Mouse (Mus musculus) forebrain, embryonic 15.5 days (tissue): ENCODE measurements around the gene Asl. TPM values are rescaled to one million over a fixed set of nuclear protein-coding genes. Genes with fewer than 3 reads are reported as not detected.

Experiments
- ATAC-seq: fragments of 200-750 bp; cut with Nextera tagmentation; replicated peaks from 2 replicates; pipeline ENCODE4 v1.8.0; 2017; ENCODE audit warnings: mild to moderate bottlenecking, moderate TSS enrichment, moderate library complexity
- H3K27ac ChIP-seq: fragments of 300-500 bp; sonication (generic); replicated peaks from 2 replicates; pipeline ENCODE4 v1.5.1; 2015; ENCODE audit warnings: mild to moderate bottlenecking, inconsistent platforms
- H3K27me3 ChIP-seq: fragments of 300-500 bp; sonication (generic); 2 replicates; pipeline ENCODE4 v1.6.1; 2015; ENCODE audit warnings: inconsistent platforms
- H3K36me3 ChIP-seq: fragments of 300-500 bp; sonication (generic); 2 replicates; pipeline ENCODE4 v1.6.1; 2015; ENCODE audit warnings: mild to moderate bottlenecking, inconsistent platforms
- H3K4me1 ChIP-seq: fragments of 300-500 bp; sonication (generic); 2 replicates; pipeline ENCODE4 v1.6.1; 2015; ENCODE audit warnings: inconsistent platforms
- H3K4me2 ChIP-seq: fragments of 300-500 bp; sonication (generic); replicated peaks from 2 replicates; pipeline ENCODE4 v1.6.1; 2015; ENCODE audit warnings: mild to moderate bottlenecking, inconsistent platforms
- H3K4me3 ChIP-seq: fragments of 300-500 bp; sonication (generic); 2 replicates; pipeline ENCODE4 v1.5.1; 2015; ENCODE audit warnings: mild to moderate bottlenecking, inconsistent platforms
- H3K9ac ChIP-seq: fragments of 300-500 bp; sonication (generic); replicated peaks from 2 replicates; pipeline ENCODE4 v1.6.1; 2015; ENCODE audit warnings: mild to moderate bottlenecking, inconsistent platforms
- H3K9me3 ChIP-seq: fragments of 300-500 bp; sonication (generic); 2 replicates; pipeline ENCODE4 v1.6.1; 2016; ENCODE audit warnings: inconsistent platforms
- WGBS: fragments of 180-500 bp; shearing (Covaris S2); methylation state at CpG from one replicate; pipeline ENCODE4 v1.1.7; 2015; ENCODE audit warnings: mixed read lengths; 5-methylcytosine and 5-hydroxymethylcytosine counted together
- polyA plus RNA-seq: library from polyadenylated mRNA; unstranded; fragments of >200 nt; fragmentation: Nextera tagmentation; extraction: Ambion mirVana; gene quantifications from 2 replicates; pipeline ENCODE4 v1.2.1, GENCODE M21; 2015

Gene Asl
- 23.1 and 29.5 TPM in 2 replicates for polyA plus RNA-seq

DNA sequence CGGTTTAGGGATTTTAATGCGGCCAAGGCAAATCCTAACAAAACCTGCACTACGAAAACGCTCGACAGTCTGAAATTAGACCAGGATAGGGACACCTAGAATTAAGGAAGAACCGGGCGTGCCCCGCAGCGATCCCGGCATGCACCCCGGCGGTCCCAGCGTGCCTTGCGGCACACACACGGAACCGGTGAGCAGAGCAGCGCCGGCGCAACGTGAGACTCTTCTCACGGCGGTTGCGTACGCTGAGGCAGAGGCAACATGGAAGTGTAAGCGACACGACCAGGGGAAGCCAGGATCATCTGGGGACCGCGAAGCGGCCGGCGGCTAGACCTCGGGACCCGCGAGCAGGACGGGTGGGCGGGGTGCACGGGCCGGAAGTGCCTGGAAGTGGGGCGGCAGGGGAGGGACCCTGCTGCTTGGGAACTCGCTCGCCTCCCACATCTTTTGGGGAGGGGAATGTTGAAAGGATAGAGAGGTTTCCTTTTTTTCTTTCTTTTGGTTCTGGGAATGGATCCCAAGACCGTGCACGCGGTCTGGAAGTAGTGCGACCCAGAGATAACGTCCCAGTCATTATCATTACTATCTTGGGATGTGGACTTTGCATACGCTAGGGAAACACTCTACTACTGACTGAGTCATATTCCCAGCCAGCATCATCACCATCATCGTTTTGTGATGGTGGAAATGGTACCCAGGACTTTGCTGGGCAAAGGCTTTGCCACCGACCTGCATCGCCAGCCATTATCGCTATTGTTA, at the start of gene Asl, which contains the start of gene Crcp:
TSS of gene Asl (minus strand) at position 106 of the 756 bp plus-strand sequence.
TSS of gene Crcp (plus strand) at position 149 of the 756 bp plus-strand sequence.
- Histone ChIP-seq H3K27ac (peak within 1 kb of the TSS; percentile 97), H3K36me3 (no peaks in the 10 kb centered on the region), H3K9me3 (no peaks in the 10 kb centered on the region), H3K4me3 (peak within 1 kb of the TSS; percentile 82), H3K4me2 (peak within 1 kb of the TSS; percentile 50), H3K27me3 (no peaks in the 10 kb centered on the region), H3K9ac (peak within 1 kb of the TSS; percentile 77), H3K4me1 (peaks cover 12% of the 10 kb centered on the region)
- peak; percentile 90 for ATAC-seq
- 3% methylated on average over 51 of the region's 51 CpGs for WGBS

DNA sequence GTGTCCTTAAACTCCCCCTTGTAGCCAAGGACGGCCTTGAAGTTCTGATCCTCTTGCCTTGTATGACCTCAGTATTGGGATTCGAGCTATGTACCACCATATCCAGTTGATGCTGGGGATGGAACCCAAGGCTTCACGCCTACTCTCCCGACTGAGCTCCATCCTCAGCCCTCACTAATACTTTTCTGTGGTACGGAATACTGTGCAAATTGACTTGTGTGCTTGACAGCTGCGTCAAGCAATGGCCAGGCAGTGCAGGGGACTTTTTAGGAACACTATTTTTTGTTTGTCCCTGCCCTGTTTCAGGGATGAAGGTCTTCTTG, 49.7 kb upstream of the Asl start:
- Histone ChIP-seq H3K9ac (peak overlapping the region; percentile 75), H3K9me3 (peaks cover 4% of the 10 kb centered on the region; the same call in 1 of the 2 replicates), H3K4me3 (peak overlapping the region; percentile 63), H3K27me3 (no peaks in the 10 kb centered on the region), H3K4me2 (peak overlapping the region; percentile 61), H3K27ac (peak overlapping the region; percentile 75), H3K36me3 (peaks cover 4% of the 10 kb centered on the region; the same call in 1 of the 2 replicates), H3K4me1 (peaks cover 16% of the 10 kb centered on the region)
- WGBS: 38% methylated on average over 6 of the region's 6 CpGs
- ATAC-seq: peak; percentile 48

DNA sequence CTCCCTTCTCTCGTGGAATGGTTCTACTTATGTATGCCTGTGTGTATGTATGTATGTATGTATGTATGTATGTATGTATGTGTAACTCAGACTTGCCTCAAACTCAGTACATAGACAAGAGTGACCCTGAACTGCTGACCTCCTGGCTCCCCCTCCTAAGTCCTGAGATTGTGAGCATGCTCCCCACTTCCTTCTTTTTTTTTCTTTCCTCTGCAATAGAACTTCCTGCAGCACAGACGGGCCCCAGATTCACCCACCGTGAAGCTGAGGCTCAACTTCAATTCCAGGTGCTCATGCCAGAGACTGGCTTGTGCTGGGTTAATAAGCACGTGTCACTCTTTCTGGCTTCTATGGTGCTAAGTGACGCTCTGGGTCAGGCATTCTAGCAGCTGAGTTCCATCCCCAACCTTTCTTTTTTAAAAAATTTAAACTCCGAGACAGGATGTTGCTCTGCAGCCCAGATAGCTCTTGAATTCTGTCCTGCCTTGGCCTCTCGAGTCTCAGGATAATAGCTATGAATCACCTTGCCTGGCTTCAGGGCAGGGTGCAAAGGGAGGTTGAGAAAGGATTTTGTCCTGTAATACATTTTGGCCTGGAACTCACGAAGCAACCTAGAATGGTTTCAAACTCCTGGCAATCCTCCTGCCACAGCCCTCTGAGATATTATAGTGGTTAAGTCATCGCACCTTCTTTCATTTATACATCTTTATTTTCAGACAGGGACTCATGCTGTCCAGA, 49.2 kb upstream of the Asl start:
- peak overlapping the region; percentile 63 for H3K4me3 ChIP-seq
- peaks cover 16% of the 10 kb centered on the region for H3K4me1 ChIP-seq
- WGBS: 82% methylated on average over 9 of the region's 9 CpGs
- no peak overlapping the region for H3K9ac ChIP-seq
- no peak for ATAC-seq
- H3K27ac ChIP-seq: no peak overlapping the region; the same call in 1 of the 2 replicates
- H3K36me3 ChIP-seq: peaks cover 4% of the 10 kb centered on the region; the same call in 1 of the 2 replicates
- H3K9me3 ChIP-seq: peaks cover 4% of the 10 kb centered on the region; the same call in 1 of the 2 replicates
- 0 out of 2 replicates have a peak overlapping the region, but pooled peaks have one; percentile 61 for H3K4me2 ChIP-seq
- H3K27me3 ChIP-seq: no peaks in the 10 kb centered on the region

DNA sequence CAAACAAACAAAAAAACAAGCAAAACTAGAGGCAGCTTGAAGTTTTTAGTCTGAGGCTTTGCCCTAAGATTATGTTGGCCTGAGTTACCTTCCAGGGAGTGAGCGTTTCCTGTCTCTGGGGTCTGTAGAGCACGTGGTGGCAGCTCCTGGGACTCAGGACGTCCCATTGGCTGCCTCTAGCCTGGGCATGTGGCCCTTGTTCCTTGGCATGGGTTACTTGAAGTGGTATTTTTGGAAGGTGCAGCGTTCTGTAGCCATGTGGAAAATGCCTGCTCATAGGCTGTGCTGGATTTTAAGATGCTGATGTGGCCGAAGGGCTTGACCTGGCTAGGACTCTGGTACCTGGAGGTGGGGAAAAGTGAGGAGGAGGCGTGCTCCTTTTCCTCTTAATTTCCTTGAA, 47.3 kb upstream of the Asl start:
- H3K27me3 ChIP-seq: no peaks in the 10 kb centered on the region
- ATAC-seq: no peak
- H3K27ac ChIP-seq: no peak overlapping the region
- H3K9me3 ChIP-seq: peaks cover 1% of the 10 kb centered on the region; the same call in 1 of the 2 replicates
- H3K4me1 ChIP-seq: peaks cover 16% of the 10 kb centered on the region
- no peak overlapping the region for H3K4me3 ChIP-seq
- WGBS: 76% methylated on average over 6 of the region's 6 CpGs
- peaks cover 2% of the 10 kb centered on the region; the same call in 1 of the 2 replicates for H3K36me3 ChIP-seq
- no peak overlapping the region for H3K4me2 ChIP-seq
- H3K9ac ChIP-seq: no peak overlapping the region

DNA sequence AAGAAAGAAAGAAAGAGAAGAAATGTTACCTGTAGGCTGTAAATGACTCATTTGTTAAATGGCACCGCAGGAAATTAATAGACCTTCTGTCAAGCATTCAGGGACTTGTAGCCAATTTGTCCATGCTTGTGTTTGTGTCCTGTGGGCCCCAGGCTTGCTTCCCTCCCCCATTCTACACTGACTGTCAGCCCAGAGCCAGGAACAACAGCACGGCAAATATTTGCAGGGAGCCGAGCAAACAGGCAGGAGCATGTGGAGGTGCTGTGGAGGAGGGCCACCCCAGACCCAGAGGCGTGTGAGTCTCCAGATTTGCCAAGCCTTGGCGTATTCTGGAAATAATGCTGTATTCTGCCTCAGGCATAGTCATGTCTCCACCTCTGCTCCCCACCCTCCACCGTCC, 45.4 kb upstream of the Asl start:
- no peak overlapping the region for H3K9ac ChIP-seq
- WGBS: 78% methylated on average over 6 of the region's 6 CpGs
- no peak for ATAC-seq
- H3K27ac ChIP-seq: no peak overlapping the region
- H3K4me2 ChIP-seq: no peak overlapping the region
- H3K9me3 ChIP-seq: no peaks in the 10 kb centered on the region
- no peaks in the 10 kb centered on the region for H3K36me3 ChIP-seq
- no peak overlapping the region for H3K4me3 ChIP-seq
- H3K4me1 ChIP-seq: peaks cover 5% of the 10 kb centered on the region; the same call in 1 of the 2 replicates
- no peaks in the 10 kb centered on the region for H3K27me3 ChIP-seq

DNA sequence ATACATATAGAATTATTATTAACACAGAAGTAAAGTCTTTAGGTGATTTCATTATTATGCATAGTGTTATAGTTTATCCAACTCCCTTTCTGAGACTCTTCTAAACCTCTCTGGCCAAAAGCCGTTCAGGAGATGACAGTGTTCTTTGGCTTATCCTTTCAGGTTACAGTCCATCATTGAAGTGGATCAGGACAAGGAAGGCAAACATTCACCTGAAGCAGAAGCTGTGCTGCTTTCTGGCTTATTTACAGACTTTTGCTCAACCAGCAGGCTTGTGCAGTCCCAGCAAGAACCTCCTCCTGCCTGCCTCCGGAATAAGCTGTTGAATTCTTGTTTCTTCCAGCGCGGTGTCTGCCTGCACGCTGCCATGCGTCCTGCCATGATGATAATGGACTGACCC, 44.0 kb upstream of the Asl start, which contains the start of gene Tpst1:
TSS of gene Tpst1 (plus strand) at position 301 of the 400 bp plus-strand sequence.
- WGBS: 92% methylated on average over 6 of the region's 6 CpGs
- no peaks in the 10 kb centered on the region for H3K9me3 ChIP-seq
- H3K36me3 ChIP-seq: no peaks in the 10 kb centered on the region

DNA sequence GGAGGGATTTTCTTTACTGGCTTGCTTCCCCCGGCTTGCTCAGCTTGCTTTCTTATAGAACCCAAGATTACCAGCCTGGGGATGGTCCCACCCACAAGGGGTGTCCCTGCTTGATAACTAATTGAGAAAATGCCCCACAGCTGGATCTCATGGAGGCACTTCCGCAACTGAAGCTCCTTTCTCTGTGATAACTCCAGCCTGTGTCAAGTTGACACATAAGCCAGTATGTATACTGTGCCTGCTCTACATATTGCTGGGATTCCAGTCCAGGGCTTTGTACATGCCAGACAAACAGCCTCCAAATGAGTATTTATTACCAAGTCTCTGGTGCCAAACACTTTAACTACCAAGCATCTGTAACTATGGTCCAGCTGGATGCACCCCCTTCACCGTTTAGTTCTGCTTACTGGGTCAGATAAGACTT, 38.8 kb upstream of the Asl start:
- H3K4me1 ChIP-seq: no peaks in the 10 kb centered on the region
- ATAC-seq: no peak
- no peak overlapping the region for H3K4me2 ChIP-seq
- no peak overlapping the region for H3K27ac ChIP-seq
- H3K9me3 ChIP-seq: no peaks in the 10 kb centered on the region
- H3K27me3 ChIP-seq: no peaks in the 10 kb centered on the region
- H3K9ac ChIP-seq: no peak overlapping the region
- H3K4me3 ChIP-seq: no peak overlapping the region
- WGBS: 81% methylated on average over 3 of the region's 3 CpGs
- no peaks in the 10 kb centered on the region for H3K36me3 ChIP-seq

More for the DNA sequence above, 44.0 kb upstream of the Asl start, which contains the start of gene Tpst1:
- Histone ChIP-seq H3K27me3 (no peaks in the 10 kb centered on the region), H3K27ac (no peak within 1 kb of the TSS), H3K4me3 (no peak within 1 kb of the TSS), H3K4me2 (no peak within 1 kb of the TSS), H3K4me1 (no peaks in the 10 kb centered on the region), H3K9ac (no peak within 1 kb of the TSS)
- ATAC-seq: no peak

DNA sequence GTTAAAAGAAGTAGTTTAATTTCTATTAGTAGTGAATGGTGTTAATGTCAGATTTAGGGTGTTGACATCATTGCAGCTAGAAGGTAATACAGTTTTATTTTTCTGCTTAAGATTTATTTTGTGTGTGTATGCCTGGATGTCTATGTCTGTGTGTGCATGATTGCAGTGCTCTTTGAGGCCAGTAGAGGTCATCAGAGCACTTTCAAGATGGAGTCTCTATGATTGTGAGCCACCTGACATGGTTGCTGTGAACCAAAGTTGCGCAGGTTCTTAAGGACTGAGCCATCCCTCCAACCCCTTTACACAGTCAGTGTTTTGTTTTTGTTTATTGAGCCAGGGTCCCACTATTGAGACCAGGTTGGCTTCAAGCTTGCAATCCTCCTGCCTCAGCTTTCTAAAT, 36.5 kb upstream of the Asl start:
- H3K27me3 ChIP-seq: no peaks in the 10 kb centered on the region
- peaks cover 6% of the 10 kb centered on the region for H3K36me3 ChIP-seq
- no peak overlapping the region for H3K4me3 ChIP-seq
- WGBS: 87% methylated on average over 1 of the region's 1 CpGs
- no peak overlapping the region for H3K4me2 ChIP-seq
- no peaks in the 10 kb centered on the region for H3K9me3 ChIP-seq
- no peak overlapping the region for H3K27ac ChIP-seq
- H3K9ac ChIP-seq: no peak overlapping the region
- no peak for ATAC-seq
- no peaks in the 10 kb centered on the region for H3K4me1 ChIP-seq

DNA sequence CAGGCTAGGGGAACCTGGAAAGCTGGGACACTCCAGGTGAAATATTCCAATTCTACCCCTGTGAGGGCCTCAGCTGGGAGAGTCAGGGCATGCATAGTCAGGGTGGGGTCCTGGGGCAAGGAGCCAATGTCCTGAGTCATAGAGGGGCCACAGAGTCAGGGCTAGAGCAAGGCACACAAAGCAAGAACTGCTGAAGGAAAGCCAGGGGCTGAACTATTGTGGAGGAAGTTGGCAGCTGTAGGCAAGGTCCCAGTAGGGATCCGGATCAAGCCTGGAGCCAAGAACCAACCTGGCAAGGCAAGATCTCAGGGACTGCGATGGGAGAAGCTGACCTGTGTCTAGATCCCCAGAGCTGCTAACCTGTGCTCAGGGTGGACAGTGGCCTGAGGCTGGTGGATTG, 34.7 kb upstream of the Asl start:
- no peak overlapping the region for H3K4me3 ChIP-seq
- no peak for ATAC-seq
- no peak overlapping the region for H3K27ac ChIP-seq
- H3K9me3 ChIP-seq: no peaks in the 10 kb centered on the region
- H3K4me2 ChIP-seq: no peak overlapping the region
- no peaks in the 10 kb centered on the region for H3K4me1 ChIP-seq
- no peak overlapping the region for H3K9ac ChIP-seq
- peaks cover 18% of the 10 kb centered on the region for H3K36me3 ChIP-seq
- H3K27me3 ChIP-seq: no peaks in the 10 kb centered on the region
- 86% methylated on average over 2 of the region's 2 CpGs for whole genome bisulfite sequencing

DNA sequence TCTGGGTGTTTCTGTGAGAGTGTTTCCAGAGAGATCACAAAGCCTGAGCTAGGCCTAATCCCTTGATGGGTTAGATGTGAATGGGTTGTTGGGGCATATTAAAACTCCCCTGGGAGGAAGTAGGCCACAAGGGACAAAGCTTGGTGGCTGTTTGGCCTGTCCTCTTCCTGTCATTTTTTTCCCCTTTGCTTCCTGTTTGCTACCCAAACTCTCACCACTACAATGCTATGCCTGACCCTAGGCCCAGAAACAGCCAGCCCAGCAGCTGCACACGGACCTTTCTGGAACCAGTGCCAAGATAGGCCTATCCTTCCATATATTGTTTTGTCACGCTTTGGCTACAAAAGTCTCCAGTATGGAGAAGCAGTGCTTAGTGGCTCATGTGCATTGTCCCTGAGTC, 33.0 kb upstream of the Asl start:
- Histone ChIP-seq H3K4me3 (no peak overlapping the region), H3K27ac (no peak overlapping the region), H3K4me1 (no peaks in the 10 kb centered on the region), H3K27me3 (no peaks in the 10 kb centered on the region), H3K36me3 (peaks cover 22% of the 10 kb centered on the region), H3K9ac (no peak overlapping the region), H3K9me3 (no peaks in the 10 kb centered on the region), H3K4me2 (no peak overlapping the region)
- 81% methylated on average over 2 of the region's 2 CpGs for WGBS
- ATAC-seq: no peak

DNA sequence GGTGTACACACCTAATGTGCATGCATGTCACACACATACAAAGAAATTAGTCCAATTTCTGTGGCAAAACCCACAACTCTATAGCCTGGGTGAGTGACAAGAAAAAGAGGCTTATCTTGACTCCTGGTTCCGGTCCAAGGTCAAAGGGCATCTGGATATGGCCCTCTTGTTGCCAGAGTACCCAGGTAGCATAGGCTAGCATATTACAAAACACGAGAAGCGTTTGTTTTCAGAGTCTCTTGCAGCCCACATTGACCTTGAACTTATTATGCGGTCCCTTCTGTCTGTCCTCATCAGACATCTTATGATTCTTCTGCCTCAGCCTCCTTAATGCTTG, 31.2 kb upstream of the Asl start:
- no peak overlapping the region for H3K9ac ChIP-seq
- ATAC-seq: no peak
- H3K4me3 ChIP-seq: no peak overlapping the region
- H3K4me1 ChIP-seq: no peaks in the 10 kb centered on the region
- H3K27me3 ChIP-seq: no peaks in the 10 kb centered on the region
- no peaks in the 10 kb centered on the region for H3K9me3 ChIP-seq
- H3K27ac ChIP-seq: no peak overlapping the region
- 95% methylated on average over 4 of the region's 4 CpGs for WGBS
- H3K4me2 ChIP-seq: no peak overlapping the region
- peaks cover 22% of the 10 kb centered on the region for H3K36me3 ChIP-seq
